Mouse (Mus musculus): ENCODE measurements around the gene Gtf3a. TPM values are rescaled to one million over a fixed set of nuclear protein-coding genes. Genes with fewer than 3 reads are reported as not detected.

Gene Gtf3a
- polyA plus RNA-seq, 1 experiment from 2014 or later = 97.1 TPM

GRCm38 (mm10) chr5:146968695-146969393 lies 20.4 kb downstream of the Gtf3a start:
- 26% methylated on average over 13 of the region's 13 CpGs for WGBS
- no peak overlapping the region for H3K9ac ChIP-seq
- H3K9me3 ChIP-seq (replicated peaks) = no peaks in the 10 kb centered on the region
- no peak overlapping the region for H3K4me3 ChIP-seq
- H3K27ac ChIP-seq = no peak overlapping the region
- H3K27me3 ChIP-seq = peaks cover 4% of the 10 kb centered on the region; the same call in 1 of the 2 replicates
- no peak overlapping the region for H3K4me2 ChIP-seq (replicated peaks)
- no peaks in the 10 kb centered on the region for H3K36me3 ChIP-seq
- peaks cover 5% of the 10 kb centered on the region for H3K4me1 ChIP-seq
- ATAC-seq (ENCODE audit: low FRiP score) = no peak

DNA sequence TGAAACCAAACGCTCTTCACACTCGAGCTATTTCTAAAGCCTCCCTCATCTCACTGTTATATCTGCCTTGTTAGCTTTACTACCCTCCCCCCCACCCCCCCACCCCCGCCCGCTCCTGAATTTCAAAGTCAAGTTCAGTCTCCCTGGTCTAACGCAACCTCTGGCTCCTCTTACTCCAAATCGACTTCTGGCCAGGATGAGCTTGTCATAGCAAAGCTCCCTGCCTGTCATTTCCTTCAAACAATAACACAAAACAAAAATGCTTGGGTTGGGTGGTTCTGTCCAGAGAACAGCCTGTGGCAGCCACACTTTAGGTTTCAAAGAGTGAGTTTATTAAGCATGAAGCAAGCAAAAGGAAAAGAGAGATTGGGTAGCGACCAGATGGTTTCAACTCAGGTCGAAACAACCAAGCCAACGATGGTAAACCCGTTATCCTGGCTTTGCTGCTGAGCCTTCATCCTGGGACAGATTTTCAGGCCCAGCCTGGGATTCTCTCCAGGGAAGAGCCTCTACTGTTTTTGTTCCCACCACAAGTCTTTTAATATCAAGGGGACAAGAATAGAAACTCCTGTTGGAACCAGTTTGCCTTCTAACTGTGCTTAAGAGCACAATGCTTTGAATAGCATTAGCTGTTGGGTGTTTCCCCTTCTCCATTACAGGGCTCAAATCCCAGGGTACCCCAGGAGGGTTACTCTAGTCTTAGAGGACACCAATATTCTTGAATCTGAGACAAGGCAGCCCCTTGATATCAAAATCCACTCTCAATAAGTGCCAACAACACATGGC lies 23.5 kb downstream of the Gtf3a start:
- Histone ChIP-seq H3K4me3 (no peak overlapping the region), H3K36me3 (no peaks in the 10 kb centered on the region), H3K4me1 (peaks cover 3% of the 10 kb centered on the region), H3K27ac (no peak overlapping the region), H3K9me3 (replicated peaks) (no peaks in the 10 kb centered on the region), H3K9ac (no peak overlapping the region), H3K4me2 (replicated peaks) (no peak overlapping the region), H3K27me3 (0 out of 2 replicates have a peak, but pooled peaks cover under 1% of the 10 kb centered on the region)
- ATAC-seq (ENCODE audit: low FRiP score) = no peak
- 68% methylated on average over 10 of the region's 10 CpGs for WGBS

DNA sequence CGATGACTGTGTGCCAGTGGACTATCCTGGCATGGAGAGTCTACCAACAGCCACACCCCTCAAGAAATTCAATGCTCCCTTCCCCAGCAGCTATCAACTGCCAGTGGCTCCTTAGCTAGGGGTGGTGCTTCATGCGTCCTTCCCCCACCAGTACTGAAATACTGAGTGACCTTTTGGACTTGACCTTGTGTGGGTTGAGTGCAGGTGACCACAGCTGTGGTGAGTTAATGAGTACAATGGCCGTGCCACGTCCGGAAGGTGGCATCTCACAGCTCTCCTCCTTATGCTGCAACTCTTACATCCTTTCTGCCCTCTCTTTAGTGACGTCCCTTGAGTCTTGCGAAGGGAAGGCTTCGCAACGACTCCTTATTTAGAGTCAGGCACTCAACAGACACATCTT lies 24.9 kb downstream of the Gtf3a start:
- 92% methylated on average over 9 of the region's 9 CpGs for WGBS
- H3K4me1 ChIP-seq = peaks cover 3% of the 10 kb centered on the region
- no peaks in the 10 kb centered on the region for H3K36me3 ChIP-seq
- no peaks in the 10 kb centered on the region for H3K9me3 ChIP-seq (replicated peaks)
- no peak overlapping the region for H3K9ac ChIP-seq
- H3K27me3 ChIP-seq = no peaks in the 10 kb centered on the region
- ATAC-seq (ENCODE audit: low FRiP score) = no peak
- no peak overlapping the region for H3K27ac ChIP-seq
- H3K4me2 ChIP-seq (replicated peaks) = no peak overlapping the region
- H3K4me3 ChIP-seq = no peak overlapping the region

DNA sequence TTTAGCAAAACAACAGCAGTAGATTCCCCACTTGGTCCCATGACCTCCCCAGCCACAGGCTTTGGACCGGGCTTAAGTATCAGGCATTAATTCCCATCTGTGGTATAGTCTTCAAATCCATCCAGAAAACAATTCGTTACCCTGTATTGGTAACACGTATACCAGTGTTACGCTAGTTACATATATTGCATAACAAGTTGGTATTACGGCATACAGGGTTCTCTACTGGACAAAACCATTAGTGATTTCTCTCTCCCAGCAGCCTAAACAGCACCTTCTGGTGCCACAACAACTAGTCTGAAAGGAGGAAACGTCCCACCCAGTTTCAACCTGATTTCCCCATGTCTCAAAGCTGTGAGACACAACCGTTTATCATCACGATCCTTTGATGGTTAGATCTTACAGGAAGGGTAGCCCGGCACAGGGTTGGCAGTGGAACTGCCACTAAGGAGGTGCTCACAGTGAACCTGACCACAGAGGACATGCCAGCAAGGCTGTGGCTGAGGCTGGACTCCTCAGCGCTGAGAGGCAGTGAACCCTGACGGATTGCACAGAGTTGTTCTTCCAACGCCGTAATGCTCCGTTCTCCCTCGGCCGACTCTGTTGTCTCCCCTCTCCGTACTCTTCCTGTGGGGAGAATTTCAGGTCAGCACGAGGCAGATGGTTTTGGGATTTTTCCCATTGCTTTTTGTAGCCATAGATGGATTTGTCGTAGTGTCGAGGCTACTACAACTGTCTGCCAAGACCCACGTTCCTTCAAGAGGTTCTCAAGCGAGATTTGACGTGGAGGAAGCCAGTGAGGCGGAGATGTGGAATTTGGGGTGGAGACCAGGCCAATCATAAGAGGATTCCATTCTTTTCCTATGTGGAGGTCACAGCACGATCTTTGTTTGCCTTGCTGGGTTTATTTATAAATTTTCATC lies 25.7 kb downstream of the Gtf3a start:
- H3K9ac ChIP-seq = no peak overlapping the region
- WGBS = 84% methylated on average over 25 of the region's 25 CpGs

DNA sequence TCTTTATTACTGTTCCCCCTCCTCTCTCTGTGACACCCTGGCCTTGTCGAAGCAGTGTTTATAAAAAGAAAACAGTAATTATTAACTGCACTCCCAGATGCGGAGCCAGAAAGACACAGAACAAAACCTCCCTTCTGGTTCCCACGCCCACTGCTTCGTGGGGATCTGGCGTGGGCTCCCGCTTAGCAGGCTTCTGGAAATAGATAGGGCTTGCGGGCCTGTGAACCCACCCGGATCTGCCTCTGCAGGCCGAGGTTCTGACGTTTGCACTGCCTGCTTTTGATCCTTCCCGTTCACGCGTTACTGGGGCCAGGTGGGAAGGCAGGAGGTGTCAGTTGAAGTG lies 26.3 kb downstream of the Gtf3a start:
- Histone ChIP-seq H3K4me2 (replicated peaks) (no peak overlapping the region), H3K4me1 (no peaks in the 10 kb centered on the region), H3K4me3 (no peak overlapping the region), H3K27me3 (no peaks in the 10 kb centered on the region), H3K36me3 (no peaks in the 10 kb centered on the region), H3K9ac (no peak overlapping the region), H3K9me3 (replicated peaks) (no peaks in the 10 kb centered on the region), H3K27ac (no peak overlapping the region)
- 69% methylated on average over 13 of the region's 13 CpGs for WGBS
- no peak for ATAC-seq (ENCODE audit: low FRiP score)

More for the DNA sequence above, 25.7 kb downstream of the Gtf3a start:
- Histone ChIP-seq H3K36me3 (no peaks in the 10 kb centered on the region), H3K27me3 (no peaks in the 10 kb centered on the region), H3K4me1 (peaks cover under 1% of the 10 kb centered on the region), H3K4me2 (replicated peaks) (no peak overlapping the region), H3K9me3 (replicated peaks) (no peaks in the 10 kb centered on the region), H3K4me3 (no peak overlapping the region), H3K27ac (no peak overlapping the region)
- no peak for ATAC-seq (ENCODE audit: low FRiP score)

DNA sequence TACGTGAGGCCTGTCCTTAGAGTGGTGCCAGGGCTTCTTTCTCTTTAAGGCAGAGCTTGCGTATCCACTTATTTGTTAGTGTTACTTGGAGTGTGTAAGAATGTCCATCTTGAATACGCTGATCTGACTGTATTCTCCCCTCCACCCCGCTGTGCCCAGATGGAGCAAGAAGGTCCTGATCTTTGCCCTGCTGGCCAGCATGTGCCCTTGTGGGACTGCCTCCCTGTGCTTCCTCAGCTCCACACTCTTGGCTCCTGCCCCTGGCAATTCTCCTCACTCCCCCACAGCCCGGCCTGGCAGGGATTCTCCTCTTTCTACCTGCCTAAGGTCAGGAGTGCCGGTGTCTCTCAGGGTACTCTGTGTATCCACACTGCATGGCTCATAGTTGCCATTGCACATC lies 32.9 kb downstream of the Gtf3a start:
- H3K27ac ChIP-seq = no peak overlapping the region
- peaks cover 31% of the 10 kb centered on the region for H3K27me3 ChIP-seq
- no peak overlapping the region for H3K9ac ChIP-seq
- no peaks in the 10 kb centered on the region for H3K36me3 ChIP-seq
- WGBS = 79% methylated on average over 6 of the region's 6 CpGs
- no peaks in the 10 kb centered on the region for H3K9me3 ChIP-seq (replicated peaks)
- H3K4me2 ChIP-seq (replicated peaks) = no peak overlapping the region
- H3K4me1 ChIP-seq = peaks cover 1% of the 10 kb centered on the region; the same call in 1 of the 2 replicates
- no peak for ATAC-seq (ENCODE audit: low FRiP score)
- H3K4me3 ChIP-seq = no peak overlapping the region

- H3K9ac ChIP-seq = no peak overlapping the region
- peaks cover 31% of the 10 kb centered on the region for H3K27me3 ChIP-seq
- no peak overlapping the region for H3K4me3 ChIP-seq
- H3K4me2 ChIP-seq (replicated peaks) = no peak overlapping the region
- H3K4me1 ChIP-seq = peaks cover 4% of the 10 kb centered on the region; the same call in 1 of the 2 replicates
- H3K9me3 ChIP-seq (replicated peaks) = no peaks in the 10 kb centered on the region
- H3K36me3 ChIP-seq = no peaks in the 10 kb centered on the region
- H3K27ac ChIP-seq = no peak overlapping the region
- WGBS = 9% methylated on average over 8 of the region's 8 CpGs
- ATAC-seq (ENCODE audit: low FRiP score) = 0 out of 2 replicates have a peak, but pooled peaks have one; percentile 43
These were observed 34.8 kb downstream of the Gtf3a start for GRCm38 (mm10) chr5:146983216-146983615.

GRCm38 (mm10) chr5:146985725-146986433 lies 37.4 kb downstream of the Gtf3a start:
- ATAC-seq (ENCODE audit: low FRiP score) = no peak
- Histone ChIP-seq H3K36me3 (no peaks in the 10 kb centered on the region), H3K9me3 (replicated peaks) (no peaks in the 10 kb centered on the region), H3K4me1 (peaks cover 4% of the 10 kb centered on the region; the same call in 1 of the 2 replicates), H3K4me2 (replicated peaks) (no peak overlapping the region), H3K27me3 (peaks cover 27% of the 10 kb centered on the region), H3K4me3 (no peak overlapping the region), H3K27ac (no peak overlapping the region), H3K9ac (no peak overlapping the region)
- 61% methylated on average over 21 of the region's 21 CpGs for WGBS

GRCm38 (mm10) chr5:146987588-146987987 lies 39.1 kb downstream of the Gtf3a start:
- H3K36me3 ChIP-seq = no peaks in the 10 kb centered on the region
- H3K9me3 ChIP-seq (replicated peaks) = no peaks in the 10 kb centered on the region
- H3K27ac ChIP-seq = no peak overlapping the region
- no peak overlapping the region for H3K4me3 ChIP-seq
- H3K4me1 ChIP-seq = peaks cover 4% of the 10 kb centered on the region; the same call in 1 of the 2 replicates
- H3K9ac ChIP-seq = no peak overlapping the region
- H3K27me3 ChIP-seq = peaks cover 15% of the 10 kb centered on the region
- 85% methylated on average over 10 of the region's 10 CpGs for WGBS
- no peak for ATAC-seq (ENCODE audit: low FRiP score)
- H3K4me2 ChIP-seq (replicated peaks) = no peak overlapping the region

GRCm38 (mm10) chr5:146989051-146989450 lies 40.6 kb downstream of the Gtf3a start:
- Histone ChIP-seq H3K4me1 (peaks cover 4% of the 10 kb centered on the region; the same call in 1 of the 2 replicates), H3K36me3 (no peaks in the 10 kb centered on the region), H3K4me2 (replicated peaks) (no peak overlapping the region), H3K27me3 (peaks cover 14% of the 10 kb centered on the region), H3K27ac (no peak overlapping the region), H3K9ac (no peak overlapping the region), H3K9me3 (replicated peaks) (no peaks in the 10 kb centered on the region), H3K4me3 (no peak overlapping the region)
- 82% methylated on average over 5 of the region's 5 CpGs for WGBS
- no peak for ATAC-seq (ENCODE audit: low FRiP score)

DNA sequence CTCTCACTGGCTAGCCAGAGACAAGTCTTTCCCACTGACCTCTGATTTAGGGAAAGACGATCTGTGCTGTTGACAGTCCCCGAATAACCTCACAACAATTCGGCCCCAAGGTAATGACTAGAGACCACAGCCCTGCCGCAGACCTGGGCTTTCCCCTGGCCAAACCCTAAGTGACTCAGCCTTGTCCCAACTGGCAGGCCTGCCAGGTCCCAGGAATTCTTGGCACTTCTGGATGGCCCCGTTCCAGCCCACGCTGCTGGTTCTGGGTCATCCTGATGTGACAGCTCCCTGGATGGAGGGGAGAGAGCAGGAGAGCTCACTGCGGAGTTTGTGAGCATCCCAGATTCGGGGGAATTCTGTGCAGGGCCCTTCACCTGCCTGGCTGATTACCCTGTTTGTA lies 45.1 kb downstream of the Gtf3a start:
- Histone ChIP-seq H3K4me2 (replicated peaks) (no peak overlapping the region), H3K4me1 (no peaks in the 10 kb centered on the region), H3K36me3 (no peaks in the 10 kb centered on the region), H3K4me3 (no peak overlapping the region), H3K27ac (no peak overlapping the region), H3K9me3 (replicated peaks) (no peaks in the 10 kb centered on the region), H3K27me3 (no peaks in the 10 kb centered on the region), H3K9ac (no peak overlapping the region)
- no peak for ATAC-seq (ENCODE audit: low FRiP score)
- 83% methylated on average over 8 of the region's 8 CpGs for WGBS
